Mouse (Mus musculus): ENCODE measurements at regions not wholly inside any gene's neighbourhood (a gene's known extent, or its start where the extent isn't known, plus 50 kb on each side); places are given as distances from the start of the nearest gene placed in this dataset.

DNA sequence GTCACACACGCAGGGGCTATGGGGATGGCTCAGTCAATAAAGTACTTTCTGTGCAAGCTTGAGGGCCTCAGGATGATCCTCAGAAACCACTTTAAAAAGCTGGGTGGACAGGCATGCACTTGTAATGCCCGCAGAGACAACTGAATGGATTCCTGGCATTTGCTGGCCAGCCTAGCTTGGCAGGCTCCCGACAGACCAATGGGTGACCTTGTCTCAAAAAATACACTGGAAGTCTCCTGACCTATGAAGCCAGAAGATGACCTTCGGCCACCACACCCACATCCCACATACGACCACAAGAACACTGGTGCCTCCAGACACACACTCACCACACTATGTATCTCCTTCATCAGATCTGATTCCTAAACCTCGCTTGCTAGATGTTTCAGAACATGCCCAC, 141.5 kb upstream of the Rybp start:
- TF ChIP-seq CTCF (IDR thresholded peaks at IDR 0.05; ENCODE audit: insufficient read depth, low read depth, low read length) (no peak), POLR2A (IDR thresholded peaks at IDR 0.05; ENCODE audit: insufficient read depth, low read depth, low read length) (no peak)

Measured in olfactory bulb, adult 2 months (tissue).